Mouse (Mus musculus): Measurements from ENCODE around the gene Akr1c14. TPM values are rescaled to one million over a fixed set of nuclear protein-coding genes. Genes with fewer than 3 reads are reported as not detected.
A peak's percentile ranks its signal among the peaks of the same experiment; 100 is the strongest.
"Not testable (repeated sequence)": the region's sequence is repeated elsewhere in the genome, so short reads cannot be mapped to it uniquely, and the experiment has no call there.

The Akr1c14 gene
- total and polyA plus RNA-seq, 3 experiments: not detected

- H3K36me3 ChIP-seq (replicated peaks in 1 of 2; ENCODE audit: control insufficient read depth in 1 of 2, insufficient read depth in 1 of 2, low read length in 1 of 2); H3K4me2 ChIP-seq (ENCODE audit: insufficient read depth, low read depth, poor library complexity, severe bottlenecking); H3K27ac ChIP-seq (ENCODE audit: insufficient read depth, low read depth); H3K4me3 ChIP-seq (replicated peaks in 1 of 3; ENCODE audit: low read depth in 2 of 3, low read length in 2 of 3, poor library complexity in 1 of 3); H3K9ac ChIP-seq (ENCODE audit: insufficient read depth, low read depth); DNase-seq (ENCODE audit: extremely low read depth); H3K9me3 ChIP-seq (replicated peaks; ENCODE audit: low read length); dilution Hi-C loops (cut with MboI; ENCODE audit: extremely low pct_ligation_motif_present, extremely low pct_unique_long_range_greater_than_20kb, low sequenced_read_pairs); H3K4me1 ChIP-seq (ENCODE audit: control insufficient read depth in 1 of 2, insufficient read depth in 2 of 2); H3K79me2 ChIP-seq (replicated peaks; ENCODE audit: control insufficient read depth, extremely low read depth, insufficient read depth, poor library complexity, severe bottlenecking); H3K27me3 ChIP-seq (replicated peaks): not testable (repeated sequence)
- in situ Hi-C loops (cut with MboI; ENCODE audit: low pct_ligation_motif_present, low pct_unique_long_range_greater_than_20kb, low sequenced_read_pairs): loop anchor here (25.0 kb wide), 1 partner anchor 486 kb away; the partner anchor contains the start of gene Akr1e1
Observed at GRCm38 (mm10) chr13:4125846-4126245, 77.0 kb downstream of the Akr1c14 start.

DNA sequence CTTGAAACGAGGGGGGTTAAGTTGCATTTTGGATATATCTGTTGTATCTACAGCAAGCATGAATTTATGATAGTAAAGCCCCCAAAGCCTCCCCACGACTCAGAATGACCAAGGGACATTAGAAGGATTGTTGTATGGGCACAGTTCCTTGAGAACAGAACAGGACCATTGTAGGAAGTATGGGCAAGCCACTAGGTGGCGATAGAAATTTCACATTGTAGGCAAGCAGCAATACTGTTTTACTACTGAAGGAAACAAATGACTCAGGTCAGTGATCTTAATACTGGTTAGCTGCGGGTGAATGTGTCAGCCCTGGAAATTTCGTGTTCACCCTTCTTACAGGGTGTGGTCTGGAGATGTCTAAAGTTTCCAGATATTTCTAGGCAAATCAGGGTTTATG lies 80.3 kb downstream of the Akr1c14 start:
- no peaks in the 10 kb centered on the region for H3K79me2 ChIP-seq (replicated peaks; ENCODE audit: control insufficient read depth, extremely low read depth, insufficient read depth, poor library complexity, severe bottlenecking)
- H3K27me3 ChIP-seq (replicated peaks): no peaks in the 10 kb centered on the region
- H3K4me1 ChIP-seq (ENCODE audit: control insufficient read depth in 1 of 2, insufficient read depth in 2 of 2): no peaks in the 10 kb centered on the region
- no peaks in the 10 kb centered on the region for H3K36me3 ChIP-seq (replicated peaks in 1 of 2; ENCODE audit: control insufficient read depth in 1 of 2, insufficient read depth in 1 of 2, low read length in 1 of 2)
- in situ Hi-C loops (cut with MboI; ENCODE audit: low pct_ligation_motif_present, low pct_unique_long_range_greater_than_20kb, low sequenced_read_pairs): loop anchor here (25.0 kb wide), 1 partner anchor 483 kb away; the partner anchor contains the start of gene Akr1e1
- peak; percentile 65 for DNase-seq (ENCODE audit: extremely low read depth)
- dilution Hi-C loops (cut with MboI; ENCODE audit: extremely low pct_ligation_motif_present, extremely low pct_unique_long_range_greater_than_20kb, low sequenced_read_pairs): no loop called here
- no peak overlapping the region for H3K4me2 ChIP-seq (ENCODE audit: insufficient read depth, low read depth, poor library complexity, severe bottlenecking)
- H3K9me3 ChIP-seq (replicated peaks; ENCODE audit: low read length): no peaks in the 10 kb centered on the region
- TF ChIP-seq E2F4 (IDR thresholded peaks at IDR 0.05; ENCODE audit: insufficient replicate concordance, low read depth, low read length): no peak
- peak; percentile 42 for TF ChIP-seq RAD21 (IDR thresholded peaks at IDR 0.05; ENCODE audit: low read depth, low read length)
- peak; percentile 59 for TF ChIP-seq SMC3 (IDR thresholded peaks at IDR 0.05; ENCODE audit: low read depth, low read length)
- TF ChIP-seq CTCF (conservative IDR thresholded peaks at IDR 0.05 in 1 of 2, IDR thresholded peaks at IDR 0.05 in 1 of 2; ENCODE audit: low read depth in 2 of 2, low read length in 2 of 2): peak; percentile 61 to 81
- peak; percentile 45; the same call in 1 of the 2 replicates for TF ChIP-seq JUND (conservative IDR thresholded peaks at IDR 0.05; ENCODE audit: low read depth, low read length)
- no peak overlapping the region for H3K9ac ChIP-seq (ENCODE audit: insufficient read depth, low read depth)
- H3K4me3 ChIP-seq (replicated peaks in 1 of 3; ENCODE audit: low read depth in 2 of 3, low read length in 2 of 3, poor library complexity in 1 of 3): no peak overlapping the region
- no peak overlapping the region for H3K27ac ChIP-seq (ENCODE audit: insufficient read depth, low read depth)

DNA sequence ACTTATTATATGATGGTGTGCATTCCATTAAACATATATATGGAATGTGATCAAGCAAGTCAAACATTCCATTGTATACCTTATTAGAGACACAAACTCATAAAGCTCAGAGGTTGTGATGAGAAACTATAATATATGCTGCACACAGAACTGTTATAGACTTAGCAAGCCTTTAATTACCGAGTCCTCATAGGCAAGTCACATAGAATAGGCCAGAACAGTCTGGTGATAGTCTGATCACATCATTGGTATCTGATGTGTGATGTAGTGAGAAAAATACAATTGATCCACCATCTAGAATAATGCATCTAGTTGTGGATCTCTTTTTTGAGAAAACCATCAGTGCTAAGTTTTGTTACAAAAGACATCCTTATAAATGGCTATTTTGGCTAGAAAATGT lies 82.5 kb downstream of the Akr1c14 start:
- Histone ChIP-seq H3K36me3 (replicated peaks in 1 of 2; ENCODE audit: control insufficient read depth in 1 of 2, insufficient read depth in 1 of 2, low read length in 1 of 2) (no peaks in the 10 kb centered on the region), H3K4me1 (ENCODE audit: control insufficient read depth in 1 of 2, insufficient read depth in 2 of 2) (no peaks in the 10 kb centered on the region), H3K9ac (ENCODE audit: insufficient read depth, low read depth) (no peak overlapping the region), H3K79me2 (replicated peaks; ENCODE audit: control insufficient read depth, extremely low read depth, insufficient read depth, poor library complexity, severe bottlenecking) (no peaks in the 10 kb centered on the region), H3K4me2 (ENCODE audit: insufficient read depth, low read depth, poor library complexity, severe bottlenecking) (no peak overlapping the region), H3K4me3 (replicated peaks in 1 of 3; ENCODE audit: low read depth in 2 of 3, low read length in 2 of 3, poor library complexity in 1 of 3) (no peak overlapping the region), H3K27me3 (replicated peaks) (no peaks in the 10 kb centered on the region), H3K27ac (ENCODE audit: insufficient read depth, low read depth) (no peak overlapping the region), H3K9me3 (replicated peaks; ENCODE audit: low read length) (no peaks in the 10 kb centered on the region)
- in situ Hi-C loops (cut with MboI; ENCODE audit: low pct_ligation_motif_present, low pct_unique_long_range_greater_than_20kb, low sequenced_read_pairs): loop anchor here (5.0 to 25.0 kb wide), 3 partner anchors 56 to 481 kb away; partner anchors contain the start of gene Akr1e1
- dilution Hi-C loops (cut with MboI; ENCODE audit: extremely low pct_ligation_motif_present, extremely low pct_unique_long_range_greater_than_20kb, low sequenced_read_pairs): no loop called here
- TF ChIP-seq TCF12 (IDR thresholded peaks at IDR 0.05; ENCODE audit: low read depth, low read length): no peak
- TF ChIP-seq ELF1 (IDR thresholded peaks at IDR 0.05; ENCODE audit: low read depth, low read length): no peak
- TF ChIP-seq GABPA (IDR thresholded peaks at IDR 0.05; ENCODE audit: insufficient replicate concordance, low read depth, low read length): no peak
- TF ChIP-seq MYC (IDR thresholded peaks at IDR 0.05; ENCODE audit: low read depth, low read length): no peak
- TF ChIP-seq CTCF (conservative IDR thresholded peaks at IDR 0.05 in 1 of 2, IDR thresholded peaks at IDR 0.05 in 1 of 2; ENCODE audit: low read depth in 2 of 2, low read length in 2 of 2): no peak
- TF ChIP-seq MAX (IDR thresholded peaks at IDR 0.05; ENCODE audit: low read length): no peak
- TF ChIP-seq UBTF (IDR thresholded peaks at IDR 0.05; ENCODE audit: low read depth, low read length): no peak
- no peak for TF ChIP-seq PAX5 (IDR thresholded peaks at IDR 0.05; ENCODE audit: low read length)
- TF ChIP-seq SMC3 (IDR thresholded peaks at IDR 0.05; ENCODE audit: low read depth, low read length): no peak
- TF ChIP-seq MEF2A (IDR thresholded peaks at IDR 0.05; ENCODE audit: borderline replicate concordance, low read depth, low read length): no peak
- no peak for TF ChIP-seq IRF4 (IDR thresholded peaks at IDR 0.05; ENCODE audit: low read depth, low read length)
- no peak for TF ChIP-seq MAZ (IDR thresholded peaks at IDR 0.05; ENCODE audit: low read depth, low read length)
- no peak for TF ChIP-seq RCOR1 (conservative IDR thresholded peaks at IDR 0.05; ENCODE audit: low read depth, low read length)
- TF ChIP-seq MXI1 (IDR thresholded peaks at IDR 0.05; ENCODE audit: low read depth, low read length): no peak
- no peak for TF ChIP-seq NRF1 (IDR thresholded peaks at IDR 0.05; ENCODE audit: low read depth, low read length)
- TF ChIP-seq BHLHE40 (IDR thresholded peaks at IDR 0.05; ENCODE audit: low read depth, low read length): no peak
- no peak for TF ChIP-seq CHD2 (IDR thresholded peaks at IDR 0.05; ENCODE audit: low read length)
- DNase-seq (ENCODE audit: extremely low read depth): no peak
